Mouse (Mus musculus): Measurements from ENCODE around the gene Ppp1cc.
"Not testable (repeated sequence)": the region's sequence is repeated elsewhere in the genome, so short reads cannot be mapped to it uniquely, and the experiment has no call there.

Gene Ppp1cc

GRCm38 (mm10) chr5:122166636-122167161, 8.6 kb downstream of the Ppp1cc start:
- DNase-seq (ENCODE audit: low spot score) = no peak

GRCm38 (mm10) chr5:122168344-122169069, 10.4 kb downstream of the Ppp1cc start:
- DNase-seq (ENCODE audit: low spot score) = no peak

DNA sequence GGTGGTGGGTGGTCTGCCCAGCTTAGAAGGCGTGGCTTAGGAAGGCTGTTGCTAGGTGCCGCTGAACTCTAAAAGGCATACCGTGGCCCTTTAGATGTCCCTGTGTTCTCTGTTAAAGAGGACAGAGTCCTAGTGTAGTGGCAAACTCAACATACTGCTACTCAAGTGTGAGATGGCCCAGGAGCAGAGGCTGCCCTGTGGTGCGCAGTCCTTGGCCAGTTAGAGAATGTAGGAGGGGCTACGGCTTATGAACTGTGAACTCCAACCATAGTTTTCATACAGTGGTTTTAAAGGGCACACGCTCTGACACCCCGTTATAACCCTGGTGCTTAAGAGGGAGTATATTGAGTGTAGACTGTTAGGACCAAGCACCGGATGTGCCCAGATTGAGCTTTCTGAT, 13.0 kb downstream of the Ppp1cc start:
- DNase-seq (ENCODE audit: low spot score) = no peak

DNA sequence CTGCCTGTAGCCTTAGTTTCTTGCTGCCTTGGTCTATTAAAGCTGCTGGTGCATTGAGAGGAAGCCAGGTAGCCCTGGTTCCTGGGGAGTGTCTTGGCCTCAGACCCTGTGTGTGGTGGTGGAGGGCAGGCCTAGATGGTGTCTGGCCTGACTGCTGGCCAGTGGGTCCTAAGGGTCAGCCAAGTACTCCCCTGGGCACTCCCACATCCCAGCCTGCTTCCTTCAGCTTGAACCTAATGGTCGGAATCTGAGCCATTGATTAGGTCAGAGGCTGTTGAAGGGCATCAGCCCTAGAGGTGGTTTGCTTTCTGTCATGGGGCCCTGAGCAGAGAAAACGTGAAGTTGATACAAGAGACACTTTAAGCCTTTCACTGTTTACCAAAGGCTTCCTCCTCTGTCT, 17.3 kb downstream of the Ppp1cc start:
- DNase-seq (ENCODE audit: low spot score) = no peak

DNA sequence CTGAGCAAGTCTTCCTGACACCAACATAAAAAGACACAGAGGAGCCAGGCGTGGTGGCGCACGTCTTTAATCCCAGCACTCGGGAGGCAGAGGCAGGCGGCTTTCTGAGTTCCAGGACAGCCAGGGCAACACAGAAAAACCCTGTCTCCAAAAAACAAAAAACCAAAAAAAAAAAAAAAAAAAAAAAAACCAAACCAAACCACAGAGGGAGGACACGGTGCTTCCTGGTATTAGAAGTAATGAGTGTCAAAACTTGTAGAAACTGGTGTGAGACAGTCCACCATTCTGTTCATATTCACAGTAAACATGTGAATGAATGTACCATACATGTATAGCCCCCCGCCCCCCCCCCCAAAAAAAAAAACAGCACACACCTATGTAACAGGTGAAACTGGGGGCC, 17.9 kb downstream of the Ppp1cc start:
- DNase-seq (ENCODE audit: low spot score) = no peak

GRCm38 (mm10) chr5:122176398-122176797, 18.3 kb downstream of the Ppp1cc start:
- no peak for DNase-seq (ENCODE audit: low spot score)

DNA sequence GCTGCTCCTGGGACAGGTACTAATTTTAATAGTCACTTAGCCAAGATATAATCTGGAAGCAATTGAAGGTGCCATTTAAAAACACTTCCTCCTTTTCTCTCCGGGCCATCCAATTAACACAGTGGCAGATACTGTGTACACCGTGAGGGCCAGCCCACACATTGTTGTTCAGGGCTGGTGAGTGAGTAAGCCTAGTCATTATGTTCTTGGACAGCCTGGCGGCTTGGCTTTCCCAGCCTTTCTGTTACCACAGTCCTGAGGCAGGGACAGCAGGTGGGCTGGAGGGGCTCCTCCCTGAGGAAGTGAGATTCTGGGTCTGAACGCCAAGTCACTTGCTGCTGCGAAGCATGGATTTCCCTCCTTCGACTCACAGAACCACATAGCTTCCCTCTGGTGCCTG, 21.6 kb downstream of the Ppp1cc start:
- DNase-seq (ENCODE audit: low spot score) = no peak

- no peak for DNase-seq (ENCODE audit: low spot score)
Measured at GRCm38 (mm10) chr5:122184283-122184806, 26.3 kb downstream of the Ppp1cc start.

- DNase-seq (ENCODE audit: low spot score) = not testable (repeated sequence)
Measured at GRCm38 (mm10) chr5:122184858-122185257, 26.8 kb downstream of the Ppp1cc start.

GRCm38 (mm10) chr5:122189115-122189514, 31.0 kb downstream of the Ppp1cc start:
- DNase-seq (ENCODE audit: low spot score) = no peak

DNA sequence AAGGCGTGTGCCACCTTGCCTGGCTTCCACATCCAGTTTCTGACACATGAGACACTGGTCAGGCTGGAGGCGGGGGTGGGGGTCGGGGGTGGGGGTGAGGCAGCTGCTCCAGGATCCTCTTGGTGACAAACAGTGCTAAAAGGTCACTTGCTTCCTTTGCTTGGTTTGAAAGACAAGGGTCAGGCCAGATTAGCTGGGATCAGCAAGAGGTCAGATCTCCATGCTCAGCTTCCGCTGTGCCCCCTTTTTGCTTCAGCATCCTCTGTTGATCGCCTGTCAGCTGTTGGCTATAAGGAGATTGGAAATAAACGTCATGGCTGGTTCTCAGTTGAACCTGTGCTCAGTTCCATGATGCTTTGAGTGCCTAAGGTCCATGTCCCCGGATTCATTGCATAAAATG, 32.4 kb downstream of the Ppp1cc start:
- DNase-seq (ENCODE audit: low spot score) = no peak

- DNase-seq (ENCODE audit: low spot score) = no peak
Measured at GRCm38 (mm10) chr5:122191269-122192063, 33.4 kb downstream of the Ppp1cc start.

GRCm38 (mm10) chr5:122192347-122192746, 34.3 kb downstream of the Ppp1cc start:
- no peak for DNase-seq (ENCODE audit: low spot score)

GRCm38 (mm10) chr5:122200872-122201271, 42.8 kb downstream of the Ppp1cc start:
- DNase-seq (ENCODE audit: low spot score) = no peak

DNA sequence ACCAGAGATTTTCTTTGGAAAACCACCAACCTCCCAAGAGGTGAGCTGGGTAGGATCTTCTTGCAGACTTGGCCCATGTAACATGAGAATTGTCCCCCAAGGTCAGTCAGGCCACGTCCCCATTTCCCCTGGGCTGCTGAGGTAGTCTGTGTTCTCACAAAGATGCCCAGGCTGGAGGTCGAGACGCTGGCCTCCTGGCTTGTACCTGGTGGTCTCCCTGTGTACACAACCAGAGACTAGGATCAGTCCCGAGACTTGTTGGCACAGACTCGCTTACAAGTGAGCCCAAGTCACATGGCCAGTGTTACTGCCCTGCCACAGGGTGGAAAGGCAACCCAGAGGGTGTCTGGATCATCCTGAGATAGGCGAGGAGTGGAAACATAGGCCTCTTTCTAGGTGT, 43.8 kb downstream of the Ppp1cc start:
- DNase-seq (ENCODE audit: low spot score) = no peak

DNA sequence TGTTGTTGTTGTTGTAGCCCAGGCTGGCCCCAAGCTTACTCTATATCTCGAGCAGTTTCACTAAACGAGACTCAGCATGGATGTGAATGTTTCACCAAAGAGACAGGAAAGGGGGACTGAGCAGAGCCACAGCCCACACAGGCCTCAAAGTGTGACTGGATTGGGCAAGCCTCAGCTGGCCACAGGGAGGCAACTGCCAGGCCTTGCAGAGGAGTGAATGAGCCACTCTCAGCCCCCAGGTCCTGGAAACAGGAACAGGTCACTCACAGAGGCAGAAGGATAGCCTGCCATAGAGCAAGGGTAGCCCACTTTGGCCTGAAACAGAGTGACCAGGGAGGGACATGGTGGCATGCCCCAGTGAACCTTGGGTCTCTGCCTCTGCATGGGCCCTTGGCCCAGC, 46.1 kb downstream of the Ppp1cc start:
- no peak for DNase-seq (ENCODE audit: low spot score)

DNA sequence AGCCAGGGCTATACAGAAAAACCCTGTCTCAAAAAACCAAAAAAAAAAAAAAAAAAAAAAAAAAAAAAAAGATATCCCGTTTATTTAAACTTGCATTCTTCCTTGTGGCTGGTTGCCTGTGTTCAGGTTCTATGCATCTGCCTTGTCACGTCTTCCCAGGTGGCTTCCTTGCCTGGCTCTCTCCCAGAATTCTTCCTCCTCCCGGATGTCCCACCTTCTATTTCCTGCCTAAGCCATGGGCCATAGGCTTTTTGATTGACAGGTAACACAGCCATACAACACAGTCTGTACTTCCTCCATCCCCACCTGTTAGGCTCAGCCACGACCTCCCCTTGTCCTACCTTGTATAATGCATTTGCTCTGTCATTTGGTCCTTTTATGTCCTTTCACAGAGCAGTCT, 48.4 kb downstream of the Ppp1cc start, which contains the start of gene Hvcn1:
Hvcn1 (plus strand) TSS at position 330 of the 400 bp plus-strand sequence.
- no peak for DNase-seq (ENCODE audit: low spot score)

DNA sequence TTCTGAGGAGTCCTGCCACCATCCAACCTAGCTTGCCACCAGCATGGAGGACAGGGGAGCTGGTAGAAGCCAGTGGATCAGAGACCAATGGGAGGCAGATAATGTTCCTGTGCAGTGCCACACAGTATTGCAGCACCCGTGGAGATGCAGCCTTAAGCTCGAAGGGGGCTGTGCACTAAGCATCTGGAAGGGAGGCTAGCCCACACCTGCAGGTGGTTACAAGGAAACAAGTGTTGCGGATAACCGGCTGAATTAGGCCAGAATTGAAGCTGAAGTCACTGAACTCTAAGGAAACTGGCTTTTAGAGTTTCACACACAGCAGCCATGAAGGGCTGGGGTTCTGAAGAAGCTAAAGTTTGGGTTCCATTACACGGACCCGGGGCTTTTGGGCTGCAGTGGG, 50.8 kb downstream of the Ppp1cc start:
- DNase-seq (ENCODE audit: low spot score) = no peak

GRCm38 (mm10) chr5:122209591-122210368, 51.7 kb downstream of the Ppp1cc start:
- no peak for DNase-seq (ENCODE audit: low spot score)

GRCm38 (mm10) chr5:122210890-122211289, 52.8 kb downstream of the Ppp1cc start:
- DNase-seq (ENCODE audit: low spot score) = no peak

DNA sequence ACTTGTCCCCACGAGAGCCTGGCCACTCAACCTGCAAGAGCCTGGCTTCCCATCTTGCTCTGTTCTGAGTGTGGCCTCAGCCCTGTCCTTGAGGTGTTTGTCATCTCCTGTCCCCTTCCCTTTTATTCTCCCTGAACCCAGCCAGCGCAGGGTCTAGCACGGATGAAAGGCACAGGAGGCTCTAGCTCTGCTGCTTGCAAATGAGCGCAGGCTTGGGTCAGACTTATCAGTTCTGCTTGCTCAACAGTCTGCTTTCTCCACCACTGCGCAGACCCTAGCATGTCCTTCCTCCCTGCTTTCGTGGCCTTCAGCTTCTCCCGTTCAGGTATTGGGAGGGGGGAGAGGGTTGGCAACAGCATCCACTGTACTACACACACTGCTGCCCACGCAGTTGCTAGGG, 54.0 kb downstream of the Ppp1cc start:
- no peak for DNase-seq (ENCODE audit: low spot score)

- not testable (repeated sequence) for DNase-seq (ENCODE audit: low spot score)
Measured at GRCm38 (mm10) chr5:122212820-122213219, 54.7 kb downstream of the Ppp1cc start.

All from layer of hippocampus, adult 9-10 months (tissue).